In genomic region chr13:23515281-23515680, GRCm38 (mm10) we compare ENCODE assay signal across 17 mouse cellular contexts. TPM values are rescaled to one million over a fixed set of nuclear protein-coding genes. Genes with fewer than 3 reads are reported as not detected.
"Had no signal": no experiment of that assay in that cellular context is flagged by ENCODE, and none has a peak within 500 bp of the region (broad histone marks: within the 10 kb centered on the region; RNA-seq: fewer than 3 reads in every experiment).

No protein-coding gene starts in this region.

- H3K9me3 ChIP-seq: limb, embryonic 10.5 days; midbrain, embryonic 12.5 days; neural tube, embryonic 13.5 days; stomach, embryonic 15.5 days had no signal

- ATAC-seq: lung, postnatal 0 days had no signal

- H3K4me2 ChIP-seq: stomach, embryonic 15.5 days had no signal

- H3K27ac ChIP-seq: left cerebral cortex, adult 2 months; limb, embryonic 10.5 days; liver, embryonic 14.5 days; midbrain, embryonic 12.5 days; neural tube, embryonic 13.5 days; stomach, embryonic 15.5 days had no signal

- H3K9ac ChIP-seq: liver, embryonic 14.5 days; midbrain, embryonic 12.5 days; neural tube, embryonic 13.5 days; stomach, embryonic 15.5 days had no signal

- H3K27me3 ChIP-seq: midbrain, embryonic 12.5 days; neural tube, embryonic 13.5 days; stomach, embryonic 15.5 days had no signal

- H3K4me3 ChIP-seq: left cerebral cortex, adult 2 months; midbrain, embryonic 12.5 days; myocyte; stomach, embryonic 15.5 days had no signal

- DNase-seq: kidney, adult 11 months; kidney, adult 9 months; kidney, postnatal 10 days; lung, adult 2 months; lung, postnatal 36 days; right cerebral cortex, postnatal 14 days; thymus, adult 2 months; thymus, postnatal 25 days had no signal

- H3K36me3 ChIP-seq: limb, embryonic 10.5 days; midbrain, embryonic 12.5 days; neural tube, embryonic 13.5 days; stomach, embryonic 15.5 days had no signal

RNA-seq across cellular contexts. Expression of gene Hist1h2af, which starts 18.4 kb away (rescaled TPM):
- polyA plus RNA-seq: neural tube, embryonic 13.5 days had no signal

RNA-seq across cellular contexts. Expression of gene Btn2a2, which starts 26.6 kb away (rescaled TPM):
- polyA plus RNA-seq: lung, adult 2 months; spleen, adult 2 months had no signal

RNA-seq across cellular contexts. Expression of gene Hist1h2bh, which starts 27.9 kb away (rescaled TPM):
- polyA plus RNA-seq: lung, postnatal 0 days had no signal
